Mouse (Mus musculus): ENCODE results near the gene Krt82. TPM values are rescaled to one million over a fixed set of nuclear protein-coding genes. Genes with fewer than 3 reads are reported as not detected.
A peak's percentile ranks its signal among the peaks of the same experiment; 100 is the strongest.
"Not testable (repeated sequence)": the region's sequence is repeated elsewhere in the genome, so short reads cannot be mapped to it uniquely, and the experiment has no call there.

Krt82 gene
- total RNA-seq (2022) = not detected

DNA sequence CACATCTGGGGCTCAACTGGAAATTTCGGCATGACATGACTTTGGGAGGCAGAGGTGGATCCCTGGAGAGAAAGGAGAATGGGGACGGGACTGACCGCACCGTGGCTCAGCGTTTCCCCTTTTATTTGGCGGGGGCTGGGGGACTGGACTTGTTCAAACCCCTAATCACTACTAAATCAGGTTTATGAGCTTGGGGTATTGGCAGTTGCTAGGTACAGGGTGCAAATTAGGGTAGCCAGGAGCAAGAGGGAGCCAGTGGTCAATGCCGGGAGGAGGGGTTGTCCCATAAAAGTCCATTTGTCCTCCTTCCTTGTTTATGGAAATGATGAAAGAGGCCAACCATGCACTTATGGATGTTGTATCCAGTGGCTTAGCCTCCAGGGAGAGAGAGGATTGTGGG, at the start of gene Krt82:
Gene Krt82, minus strand, starts transcription at position 101 of the 400 bp plus-strand sequence.
- no peak for DNase-seq

DNA sequence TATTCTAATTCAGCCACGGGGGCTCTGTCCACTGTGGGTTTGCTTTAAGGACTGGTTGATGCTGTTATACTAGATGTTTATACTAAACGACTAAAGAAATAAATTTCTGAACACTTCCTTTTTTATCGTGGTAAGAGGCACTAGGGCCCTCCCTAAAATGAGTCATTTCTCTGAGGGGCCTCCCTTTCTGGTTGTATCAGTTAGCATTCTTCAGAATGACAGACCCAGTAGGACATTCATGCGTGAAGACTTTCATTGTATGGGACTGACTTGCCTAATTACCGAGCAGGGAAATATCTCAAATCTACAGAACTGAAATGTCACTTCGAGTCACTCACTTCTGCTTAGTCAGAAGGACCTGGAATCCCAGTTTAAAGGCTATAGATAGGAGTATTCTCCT, 48.7 kb upstream of the Krt82 start:
- no peak for DNase-seq

DNA sequence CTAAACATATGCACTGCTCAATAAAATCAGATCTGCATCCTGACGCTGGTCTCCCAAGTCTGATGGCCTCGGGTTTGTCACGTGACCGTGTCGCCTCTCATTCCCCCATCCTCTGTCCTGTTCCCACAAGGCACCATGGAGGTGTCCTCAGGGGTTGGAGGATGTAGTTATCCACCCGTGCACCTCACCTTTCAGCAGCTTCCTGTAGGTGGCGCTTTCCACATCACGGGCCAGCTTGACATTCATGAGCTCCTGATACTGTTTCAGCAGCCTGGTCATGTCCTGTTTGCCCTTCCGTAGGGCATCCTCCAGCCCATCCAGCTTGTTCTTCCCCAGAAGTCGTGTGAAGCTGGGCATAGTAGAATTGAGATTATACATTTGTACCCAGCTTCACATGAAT, 37.7 kb upstream of the Krt82 start:
- DNase-seq = no peak

DNA sequence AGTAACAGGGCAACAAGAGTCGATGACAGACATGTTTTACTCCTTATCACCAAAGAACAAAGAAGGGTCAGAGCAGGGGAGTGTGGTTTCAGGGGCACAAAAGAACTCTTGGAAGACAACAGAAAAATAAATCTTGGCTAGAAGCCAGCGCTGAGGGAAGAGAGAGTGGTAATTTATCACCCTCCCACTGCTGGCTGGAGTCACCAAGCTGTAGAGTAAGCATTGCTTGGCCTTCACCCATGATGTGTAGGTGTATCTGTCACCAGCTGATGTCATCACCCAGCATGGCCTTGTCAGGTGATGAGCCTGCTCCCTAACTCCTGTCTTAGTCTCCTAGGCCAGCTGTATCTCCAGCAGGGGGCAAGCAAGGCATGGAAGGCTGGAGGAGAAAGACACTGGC, 34.0 kb upstream of the Krt82 start:
- DNase-seq = peak; percentile 18

DNA sequence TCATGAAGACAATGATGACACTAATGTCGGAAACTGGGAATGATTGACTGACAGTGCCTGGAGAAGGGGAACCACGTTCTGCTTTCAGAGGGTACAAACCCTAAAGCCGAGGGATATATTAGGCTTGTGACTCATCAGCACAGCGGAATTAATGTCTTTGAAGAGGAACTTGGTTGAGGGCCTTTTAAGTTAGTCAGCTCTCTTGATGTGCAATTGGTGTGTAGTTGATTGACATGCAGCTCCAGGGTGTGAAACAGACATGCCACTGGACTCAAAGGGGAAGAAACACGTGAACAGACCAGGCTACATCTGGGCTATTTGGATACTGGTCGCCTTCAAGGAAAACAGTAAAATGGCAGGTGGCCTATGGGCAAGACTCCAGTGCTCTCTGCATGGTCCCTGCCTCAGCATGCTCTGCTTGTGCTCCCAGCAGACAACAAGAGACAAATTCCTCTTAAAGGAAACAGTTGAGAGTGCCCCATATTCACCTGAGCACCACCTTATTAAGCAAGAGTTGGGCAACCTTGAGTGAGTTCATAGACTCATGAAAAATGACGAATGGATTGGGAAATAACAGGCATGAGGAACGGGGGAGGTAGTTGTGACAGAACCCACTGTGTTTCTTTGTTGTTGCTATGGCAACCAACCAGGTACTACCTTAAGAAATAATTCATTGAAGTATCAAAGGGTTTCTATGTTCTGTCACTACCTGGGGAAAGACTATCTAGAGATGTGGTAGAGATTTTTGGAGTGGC, 32.9 kb upstream of the Krt82 start:
- DNase-seq = no peak

DNA sequence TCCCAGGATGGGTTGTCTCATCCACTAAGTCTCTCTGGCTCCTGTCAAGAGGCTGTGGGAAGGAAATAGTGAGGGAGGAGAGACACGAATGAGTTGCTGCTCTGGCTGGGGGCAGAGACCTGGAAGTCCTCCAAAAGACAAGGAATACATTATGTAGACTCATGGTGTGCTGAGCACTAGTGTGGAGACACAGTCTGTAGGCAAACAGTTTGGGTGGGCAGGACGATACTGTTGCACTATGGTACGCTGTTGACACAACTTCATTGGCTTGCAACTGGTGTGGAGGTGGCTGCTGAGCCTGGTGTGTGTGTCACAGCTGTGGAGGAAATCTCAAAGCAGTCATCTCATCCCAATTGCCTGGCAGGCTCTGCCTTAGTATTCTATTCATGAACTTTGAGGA, 31.2 kb upstream of the Krt82 start:
- DNase-seq = no peak

DNA sequence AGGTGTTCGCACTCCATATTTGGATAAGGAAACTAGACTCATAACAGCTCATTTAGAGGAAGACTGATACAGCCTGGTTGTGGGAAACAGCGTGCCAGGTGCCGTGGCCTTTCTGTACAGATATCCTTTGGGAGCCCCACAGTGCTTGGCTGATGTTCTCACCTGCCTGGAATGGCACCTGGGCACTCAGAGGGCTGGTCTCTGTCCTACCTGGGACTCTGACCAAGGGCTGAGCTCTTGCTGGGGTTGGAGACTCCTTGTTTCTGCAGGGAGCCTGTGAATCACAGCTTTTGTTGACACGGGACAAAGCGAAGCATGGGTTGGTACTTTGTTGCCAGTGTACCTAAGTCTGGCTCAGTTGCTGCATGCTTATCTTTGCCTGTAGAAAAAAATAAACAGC, 25.0 kb upstream of the Krt82 start:
- no peak for DNase-seq

DNA sequence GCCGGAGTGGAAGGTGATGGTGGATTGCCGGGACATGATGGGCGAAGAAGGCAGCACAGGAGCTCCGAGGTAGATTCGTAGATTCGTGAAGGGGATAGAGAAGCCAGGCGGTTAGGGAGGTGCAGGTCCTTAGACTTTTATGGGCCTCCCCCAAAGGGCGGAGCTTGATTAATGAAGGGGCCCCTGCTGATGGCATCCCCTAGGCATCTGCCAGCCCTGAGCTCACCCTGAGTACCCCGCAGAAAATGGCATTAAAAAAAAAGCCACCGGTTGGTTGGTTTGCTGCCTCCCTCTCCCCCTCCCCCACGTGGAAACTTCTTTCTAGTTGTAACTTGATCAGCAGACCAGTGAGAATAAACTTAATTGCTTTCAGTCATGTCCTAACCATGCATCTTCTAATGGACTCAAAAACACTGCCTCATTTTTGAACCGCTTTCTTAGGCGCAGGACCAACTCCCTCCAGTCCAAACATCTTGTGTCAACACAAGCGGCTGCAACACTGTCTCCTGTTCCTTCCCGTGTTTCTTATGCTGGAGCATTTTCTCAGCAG, 23.4 kb upstream of the Krt82 start, which contains the start of gene Krt75:
Gene Krt75, minus strand, starts transcription at position 109 of the 550 bp plus-strand sequence.
- DNase-seq = no peak

DNA sequence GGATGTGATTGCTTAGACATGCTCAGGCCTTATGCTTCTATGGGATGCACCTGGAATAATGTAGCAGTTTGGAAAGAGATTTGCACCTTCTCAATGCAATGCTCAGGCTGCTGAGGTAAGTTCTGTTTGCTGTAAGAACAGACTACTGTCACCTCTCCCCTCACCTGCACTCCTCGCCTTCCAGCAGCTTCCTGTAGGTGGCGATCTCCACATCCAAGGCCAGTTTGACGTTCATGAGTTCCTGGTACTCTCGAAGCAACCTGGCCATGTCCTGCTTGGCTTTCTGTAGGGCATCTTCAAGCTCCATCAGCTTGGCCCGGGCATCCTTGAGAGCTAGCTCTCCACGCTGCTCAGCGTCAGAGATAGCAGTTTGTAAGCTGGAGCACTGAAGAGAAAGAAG, 17.3 kb upstream of the Krt82 start:
- no peak for DNase-seq

DNA sequence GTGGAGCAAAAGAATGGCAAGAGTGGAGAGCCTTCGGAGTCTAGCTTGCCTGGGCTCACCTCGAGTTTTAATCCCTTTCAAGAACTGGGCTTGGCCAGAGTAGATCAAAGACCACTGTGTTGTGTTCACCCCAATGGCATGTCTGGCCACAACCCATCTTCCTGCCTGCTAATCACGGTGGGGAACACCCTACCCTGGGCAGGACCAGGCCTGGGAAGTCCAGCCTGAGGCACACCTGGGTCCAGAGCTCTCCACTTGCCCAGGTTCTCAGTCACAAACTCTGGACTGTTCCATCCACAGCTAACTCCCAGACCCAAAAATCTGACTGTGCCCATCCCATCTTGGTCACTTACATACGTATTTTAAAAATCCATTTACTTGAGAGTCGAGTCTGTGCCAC, 12.4 kb upstream of the Krt82 start, which contains the start of gene Krt90:
Gene Krt90, minus strand, starts transcription at position 101 of the 400 bp plus-strand sequence.
- no peak for DNase-seq

DNA sequence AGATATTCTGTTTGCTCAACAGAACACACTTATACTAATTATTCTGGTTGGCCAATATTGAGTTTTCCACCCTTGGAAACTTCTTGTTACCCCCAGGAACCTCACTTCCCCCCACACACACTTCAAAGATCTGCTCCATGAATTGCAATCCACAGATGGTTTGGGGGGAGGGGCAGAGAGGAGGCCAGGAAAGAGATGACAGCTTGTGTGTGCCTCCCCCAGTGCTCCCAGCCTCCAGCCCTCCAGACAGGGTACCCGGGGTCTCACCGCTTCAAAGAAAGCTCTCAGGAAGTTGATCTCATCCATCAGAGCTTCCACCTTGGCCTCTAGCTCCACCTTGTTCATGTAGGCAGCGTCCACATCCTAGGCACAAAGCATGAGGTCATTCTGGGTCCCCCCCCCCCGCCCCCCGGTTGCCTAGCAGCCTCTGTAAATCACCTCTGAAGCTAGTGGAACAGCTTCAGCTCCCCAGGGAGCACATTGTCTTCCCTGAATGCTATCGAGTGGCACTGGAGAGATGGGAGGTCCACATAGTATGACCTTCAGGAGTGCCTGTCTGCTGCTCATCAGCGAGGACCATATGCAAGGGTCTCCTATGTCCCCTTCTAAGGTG, 7.7 kb upstream of the Krt82 start:
- no peak for DNase-seq

DNA sequence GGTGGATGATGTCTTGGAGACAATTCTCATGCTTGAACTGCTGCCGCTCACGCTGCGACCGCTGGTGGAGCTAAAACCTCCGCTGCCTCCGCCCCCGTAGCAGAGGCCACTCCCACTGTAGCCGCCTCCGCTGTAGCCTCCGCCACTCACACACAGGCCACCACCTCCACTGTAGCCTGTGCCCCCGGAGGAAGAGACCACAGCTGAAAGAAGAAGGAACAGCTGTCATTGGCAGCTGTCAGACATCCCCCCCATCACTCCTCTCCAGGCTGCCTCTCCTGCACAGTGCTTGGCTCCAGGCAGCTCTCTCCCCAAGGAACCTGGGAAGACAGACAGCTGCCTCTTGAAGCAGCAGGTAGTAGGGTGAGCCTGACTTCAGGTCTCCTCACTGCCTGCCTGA, 2.7 kb upstream of the Krt82 start:
- no peak for DNase-seq

DNA sequence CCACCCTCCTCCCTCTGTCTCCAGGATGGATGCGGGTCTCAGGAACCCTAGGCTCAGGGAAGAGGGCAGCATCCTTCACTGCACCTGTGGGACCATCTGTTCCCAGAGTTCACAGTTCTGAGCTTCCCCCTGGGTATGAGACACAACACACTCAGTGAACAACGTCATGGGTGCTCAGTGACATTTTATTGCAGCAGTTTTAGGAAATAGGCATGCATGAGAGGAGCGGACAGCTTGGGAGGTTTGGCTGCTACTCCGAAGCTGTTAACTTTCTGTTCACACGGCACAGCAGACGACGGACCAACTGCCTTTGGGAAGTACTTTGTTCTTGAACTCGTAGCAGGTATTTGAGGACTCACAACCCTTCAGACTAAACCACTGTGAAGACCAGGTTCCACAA, 1.7 kb upstream of the Krt82 start:
- no peak for DNase-seq

DNA sequence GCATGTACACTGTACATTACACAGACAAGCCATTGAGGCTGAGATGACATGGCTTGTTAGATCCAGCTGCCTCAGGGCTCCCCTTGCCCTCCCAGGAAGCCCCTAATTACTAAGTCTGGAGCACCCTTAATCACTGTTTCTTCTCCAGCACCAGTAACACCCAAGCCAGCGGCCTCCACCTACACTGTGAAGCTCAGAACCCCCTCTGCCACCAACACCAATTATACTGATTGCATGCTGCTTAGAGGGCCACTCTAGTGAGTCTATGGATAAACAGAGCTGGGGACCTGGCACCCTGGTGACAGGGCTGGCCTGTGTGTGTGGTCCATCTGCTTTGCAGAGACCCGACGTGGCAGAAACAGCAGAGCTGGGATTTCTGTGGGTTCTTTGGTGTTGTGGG, 6.0 kb downstream of the Krt82 start:
- no peak for DNase-seq

DNA sequence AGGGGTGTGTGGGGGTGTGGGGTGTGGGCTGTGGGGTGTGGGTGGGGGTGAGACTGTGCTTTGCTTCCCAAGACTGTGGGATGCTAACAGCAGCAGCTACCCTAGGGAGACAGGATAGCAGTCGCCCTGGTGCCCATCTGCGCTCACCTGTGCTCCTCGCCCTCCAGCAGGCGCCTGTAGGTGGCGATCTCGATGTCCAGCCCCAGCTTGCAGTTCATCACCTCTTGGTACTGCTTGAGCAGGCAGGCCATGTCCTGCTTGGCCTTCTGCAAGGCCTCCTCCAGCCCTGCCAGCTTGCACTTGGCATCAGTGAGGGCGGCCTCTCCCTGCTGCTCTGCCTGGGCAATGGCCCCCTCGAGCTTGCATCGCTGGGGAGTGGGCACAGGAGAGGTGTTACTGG, 7.9 kb downstream of the Krt82 start:
- DNase-seq = no peak

DNA sequence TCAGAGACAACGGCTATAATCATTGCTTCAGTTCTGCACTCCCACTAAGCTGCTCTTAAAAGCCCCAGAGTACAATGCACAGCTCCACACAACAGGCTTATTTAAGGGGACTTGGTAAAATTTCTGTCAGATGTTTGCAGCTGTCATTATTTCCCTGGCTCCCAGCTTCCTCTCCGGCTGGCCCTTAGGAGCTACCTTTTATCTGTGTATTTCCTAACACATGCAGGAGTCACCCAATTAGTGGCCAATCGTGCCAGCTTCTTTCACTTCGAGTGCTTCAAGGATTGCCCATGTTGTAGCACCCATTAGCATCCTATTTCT, 11.9 kb downstream of the Krt82 start:
- no peak for DNase-seq

DNA sequence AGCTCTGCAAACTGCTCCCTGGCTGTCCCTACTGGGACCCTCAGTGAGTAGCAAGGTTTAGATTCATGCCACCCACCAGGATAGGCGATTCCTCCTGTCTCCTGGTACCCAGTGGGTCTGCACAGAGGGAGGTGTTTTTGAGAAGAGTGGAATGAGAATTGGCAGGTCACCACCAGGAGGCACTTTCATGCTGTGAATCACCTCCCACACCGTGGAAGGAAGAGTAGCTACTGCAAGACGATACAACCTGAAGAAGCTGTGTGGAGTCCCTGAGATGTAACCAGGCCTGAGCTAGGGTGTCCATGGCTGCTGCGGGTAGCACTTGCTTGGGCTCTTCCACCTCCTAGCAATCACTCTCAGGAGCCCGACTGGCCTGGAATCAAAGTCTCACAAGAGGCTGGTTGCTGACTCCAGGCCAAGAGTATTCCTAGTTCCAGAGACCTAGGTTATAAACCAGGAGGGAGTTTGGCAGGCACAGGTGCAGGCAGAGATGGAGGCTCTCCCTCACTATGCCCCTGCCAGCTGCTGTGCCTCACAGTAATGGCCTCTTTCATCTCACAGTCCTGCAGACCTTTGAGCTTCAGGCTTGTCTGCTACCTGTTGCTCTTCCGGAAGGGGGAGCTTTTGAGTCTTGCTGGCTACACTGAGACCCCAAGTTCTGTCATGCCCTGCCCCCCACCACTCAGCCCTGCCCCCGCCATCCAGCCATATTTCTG, 12.4 kb downstream of the Krt82 start:
- DNase-seq = no peak

DNA sequence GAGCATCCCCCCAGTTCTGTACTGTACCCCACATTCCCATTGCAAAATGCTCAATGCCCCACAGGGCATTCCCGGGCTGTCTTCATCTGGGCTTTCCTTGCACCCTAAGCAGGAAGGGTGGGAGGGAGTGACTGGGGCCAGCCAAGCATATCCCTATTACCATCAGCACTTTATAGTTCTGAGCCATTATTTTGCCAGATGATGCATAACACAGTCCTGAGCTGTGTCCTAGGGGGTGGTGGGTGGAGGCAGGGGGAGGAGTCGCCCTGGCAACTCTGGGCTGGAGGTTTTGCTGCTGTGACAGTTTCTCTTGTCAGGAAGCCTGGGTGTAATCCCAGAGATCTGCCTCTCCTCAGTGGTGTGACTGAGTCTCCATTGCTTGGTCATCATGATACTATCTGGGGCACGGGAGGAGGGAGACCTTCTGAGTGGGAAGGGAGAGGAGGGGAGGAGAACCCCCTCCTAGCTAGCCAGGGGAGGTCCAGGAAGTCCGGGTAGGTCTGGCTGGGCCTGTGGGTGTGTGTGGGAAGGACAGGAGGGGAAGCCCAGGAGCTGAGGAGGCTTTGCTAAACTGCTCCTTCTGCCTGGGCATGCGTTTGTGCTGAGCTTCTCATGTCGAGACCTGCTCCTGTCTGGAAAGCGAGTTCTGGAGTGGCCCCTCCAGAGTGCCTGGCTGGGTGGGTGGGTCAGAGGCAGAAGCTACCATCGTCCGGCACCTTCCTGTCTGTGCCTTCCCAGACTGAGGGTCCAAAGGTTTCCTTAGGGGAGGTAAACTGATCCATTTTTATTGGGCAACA, 14.2 kb downstream of the Krt82 start:
- DNase-seq = no peak

DNA sequence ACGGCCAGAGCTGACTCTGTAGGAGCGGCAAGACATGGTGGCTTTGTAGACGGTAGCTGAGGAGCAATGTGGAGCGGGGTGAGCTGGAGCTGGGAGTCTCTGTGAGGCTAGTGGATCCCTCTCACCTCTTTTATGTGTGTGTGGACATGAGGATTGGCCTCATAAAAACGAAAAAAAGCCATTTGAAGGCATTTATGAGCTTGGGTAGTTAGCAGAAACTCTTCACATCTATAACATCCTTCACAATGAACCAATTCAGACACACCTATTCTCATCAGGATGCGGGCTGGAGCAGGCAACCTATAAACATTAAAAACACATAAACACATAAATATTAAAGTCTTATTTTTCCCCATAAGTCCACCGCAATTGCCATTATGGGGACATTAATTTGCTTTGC, 17.7 kb downstream of the Krt82 start, which contains the start of gene Krt84:
Gene Krt84, minus strand, starts transcription at position 101 of the 400 bp plus-strand sequence.
- DNase-seq = no peak

DNA sequence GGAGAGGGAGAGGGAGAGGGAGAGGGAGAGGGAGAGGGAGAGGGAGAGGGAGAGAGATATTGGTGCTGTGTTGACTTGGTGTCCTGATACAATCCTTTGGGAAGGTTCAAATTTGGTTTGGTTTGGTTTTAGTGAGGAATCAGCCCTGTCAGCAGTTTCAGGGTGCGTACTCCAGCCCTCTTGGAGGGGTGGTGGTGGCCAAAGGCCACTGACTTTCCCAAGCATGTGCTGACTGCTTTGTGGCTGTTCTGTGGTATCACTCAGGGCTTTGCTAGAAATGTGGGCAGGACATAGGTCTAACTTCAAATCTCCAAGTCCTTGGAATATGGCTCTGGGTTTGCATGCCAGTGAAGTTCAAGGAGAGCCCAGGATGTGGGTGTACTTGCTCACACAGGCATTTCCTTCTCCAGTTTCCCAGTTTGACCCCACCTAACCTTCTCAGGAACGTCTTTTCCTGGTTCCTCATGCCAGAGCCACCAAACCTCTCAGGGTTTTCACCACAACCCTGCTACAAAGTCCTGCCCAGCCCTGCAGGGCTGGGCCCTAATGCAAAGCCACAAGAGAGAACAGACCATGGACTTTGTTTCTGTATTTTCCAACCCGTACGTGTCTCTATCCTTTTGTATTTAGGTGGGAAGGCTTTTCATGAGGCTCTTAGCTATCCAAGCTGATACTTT, 27.8 kb downstream of the Krt82 start:
- no peak for DNase-seq

DNA sequence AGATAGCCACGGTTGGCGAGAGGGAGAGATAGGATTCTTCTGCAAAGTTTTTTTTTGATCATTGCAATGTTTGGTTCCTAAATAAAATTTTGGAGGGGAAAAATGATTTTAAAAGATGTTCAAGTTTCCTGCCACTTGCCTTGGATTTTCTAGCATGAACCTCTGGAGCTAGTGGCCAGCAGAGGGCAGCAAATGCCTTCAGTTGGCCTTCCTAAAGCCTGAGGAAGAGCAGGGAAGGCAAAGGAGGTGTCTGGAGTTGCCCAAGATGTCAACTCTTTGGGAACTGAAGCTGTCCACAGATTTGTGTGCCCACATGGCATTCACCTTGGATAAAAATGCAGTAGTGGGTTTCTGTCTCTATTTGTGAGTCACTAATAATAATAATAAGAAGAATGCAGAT, 30.7 kb downstream of the Krt82 start:
- peak; percentile 50 for DNase-seq

DNA sequence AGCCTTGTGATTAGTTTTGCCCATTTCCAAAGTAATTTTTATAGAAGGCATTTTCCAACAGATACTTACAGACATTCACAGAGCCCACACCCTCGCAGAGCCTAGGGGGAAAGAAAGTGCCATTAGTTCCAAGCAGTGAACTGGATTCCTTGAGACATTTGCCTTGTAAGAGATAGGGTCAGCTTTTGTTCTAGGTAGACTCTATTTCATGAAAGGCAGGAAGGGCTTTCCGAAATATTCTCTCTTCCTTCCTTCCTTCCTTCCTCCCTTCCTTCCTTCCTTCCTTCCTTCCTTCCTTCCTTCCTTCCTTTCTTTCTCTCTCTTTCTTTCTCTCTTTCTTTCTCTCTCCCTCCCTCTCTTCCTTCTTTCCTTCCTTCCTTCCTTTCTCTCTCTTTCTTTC, 33.3 kb downstream of the Krt82 start, which contains the start of gene Gm49425:
Gene Gm49425, minus strand, starts transcription at position 101 of the 400 bp plus-strand sequence.
- DNase-seq = not testable (repeated sequence)
